Mouse (Mus musculus) monocyte, adult 5-6 weeks (primary cell): Measurements from ENCODE around the gene Antxr2. TPM values are rescaled to one million over a fixed set of nuclear protein-coding genes. Genes with fewer than 3 reads are reported as not detected.

Source experiments
- ATAC-seq: fragments of 153-309, 156-312 bp; replicated peaks from 2 replicates; pipeline ENCODE4 v1.8.0; 2017; ENCODE audit warnings: mild to moderate bottlenecking; ENCODE audit not compliant: low TSS enrichment, insufficient number of reproducible peaks, severe bottlenecking, poor library complexity, low FRiP score
- total RNA-seq: library from RNA; stranded (forward); fragments of 200-1000, 200-491, 200-594 nt; gene quantifications from 3 replicates; pipeline ENCODE4 v1.2.3, GENCODE M21; 2017

Antxr2 gene
- total RNA-seq, 1 experiment from 2014 or later = 29.2 TPM

- no peak for ATAC-seq
Measured at GRCm38 (mm10) chr5:97999261-97999824, 31.5 kb downstream of the Antxr2 start.

GRCm38 (mm10) chr5:97996500-97997176, 34.2 kb downstream of the Antxr2 start:
- ATAC-seq = no peak

GRCm38 (mm10) chr5:97995881-97996280, 35.0 kb downstream of the Antxr2 start:
- no peak for ATAC-seq

GRCm38 (mm10) chr5:97986656-97987294, 44.1 kb downstream of the Antxr2 start:
- no peak for ATAC-seq

- ATAC-seq = no peak
Measured at GRCm38 (mm10) chr5:97983375-97983774, 47.5 kb downstream of the Antxr2 start.

- ATAC-seq = no peak
Measured at GRCm38 (mm10) chr5:97980472-97980871, 50.4 kb downstream of the Antxr2 start.

GRCm38 (mm10) chr5:97973293-97973692, 57.5 kb downstream of the Antxr2 start:
- no peak for ATAC-seq

GRCm38 (mm10) chr5:97972029-97972428, 58.8 kb downstream of the Antxr2 start:
- no peak for ATAC-seq

GRCm38 (mm10) chr5:97971236-97971635, 59.6 kb downstream of the Antxr2 start:
- no peak for ATAC-seq

- no peak for ATAC-seq
Measured at GRCm38 (mm10) chr5:97967044-97967443, 63.8 kb downstream of the Antxr2 start.

- no peak for ATAC-seq
Measured at GRCm38 (mm10) chr5:97966101-97966500, 64.7 kb downstream of the Antxr2 start.

- no peak for ATAC-seq
Measured at GRCm38 (mm10) chr5:97964444-97964843, 66.4 kb downstream of the Antxr2 start.

GRCm38 (mm10) chr5:97962512-97962911, 68.3 kb downstream of the Antxr2 start:
- no peak for ATAC-seq

- ATAC-seq = no peak
Measured at GRCm38 (mm10) chr5:97961786-97962185, 69.1 kb downstream of the Antxr2 start.

GRCm38 (mm10) chr5:97959651-97960050, 71.2 kb downstream of the Antxr2 start:
- no peak for ATAC-seq

- no peak for ATAC-seq
Measured at GRCm38 (mm10) chr5:97959010-97959409, 71.8 kb downstream of the Antxr2 start.

GRCm38 (mm10) chr5:97957501-97957900, 73.3 kb downstream of the Antxr2 start:
- no peak for ATAC-seq

GRCm38 (mm10) chr5:97954193-97954772, 76.6 kb downstream of the Antxr2 start:
- no peak for ATAC-seq

GRCm38 (mm10) chr5:97953241-97953920, 77.5 kb downstream of the Antxr2 start:
- ATAC-seq = no peak
